Mouse (Mus musculus): ENCODE data around the gene Tap1.

DNA sequence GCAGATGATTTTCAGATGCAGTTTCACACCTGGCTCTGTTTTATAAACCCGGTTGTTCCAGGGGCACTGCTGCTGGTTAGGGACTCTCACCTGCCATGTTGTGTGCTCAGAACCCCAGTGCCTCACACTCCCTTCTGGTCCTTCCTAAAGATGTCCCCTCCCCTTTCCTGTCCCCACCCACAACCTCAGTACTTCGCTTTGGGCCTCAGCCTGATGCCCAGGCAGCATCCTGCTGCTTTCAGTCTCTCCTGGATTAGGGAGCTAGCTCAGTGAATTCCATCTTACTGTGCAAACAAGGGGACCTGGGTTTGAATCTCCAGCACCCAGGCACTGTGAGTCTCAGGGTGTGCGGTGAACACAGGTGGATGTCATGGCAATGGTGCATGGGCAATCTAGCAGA is 20.1 kb downstream of the Tap1 start:
- no peak for TF ChIP-seq USF1 (IDR thresholded peaks at IDR 0.05; ENCODE audit: low read depth, low read length)
- TF ChIP-seq CHD1 (IDR thresholded peaks at IDR 0.05; ENCODE audit: low read depth, low read length) = no peak
- no peak for TF ChIP-seq E2F4 (IDR thresholded peaks at IDR 0.05; ENCODE audit: insufficient replicate concordance, low read depth, low read length)
- TF ChIP-seq POLR2A (IDR thresholded peaks at IDR 0.05; ENCODE audit: low read depth, low read length) = no peak
- TF ChIP-seq NRF1 (IDR thresholded peaks at IDR 0.05; ENCODE audit: low read depth, low read length) = no peak
- TF ChIP-seq SIN3A (IDR thresholded peaks at IDR 0.05; ENCODE audit: low read length) = no peak
- TF ChIP-seq USF2 (conservative IDR thresholded peaks at IDR 0.05; ENCODE audit: low read depth, low read length) = no peak
- no peak for TF ChIP-seq PAX5 (IDR thresholded peaks at IDR 0.05; ENCODE audit: low read length)
- no peak for TF ChIP-seq MYC (IDR thresholded peaks at IDR 0.05; ENCODE audit: low read depth, low read length)

Data from CH12.LX (cell line).